Mouse (Mus musculus): ENCODE measurements around the gene Bfsp2.
A peak's percentile ranks its signal among the peaks of the same experiment; 100 is the strongest.

GRCm38 (mm10) chr9:103469516-103469915 lies 10.7 kb downstream of the Bfsp2 start:
- TF ChIP-seq CTCF (IDR thresholded peaks at IDR 0.05; ENCODE audit: borderline replicate concordance, control insufficient read depth, extremely low read depth, insufficient read depth, low read length, poor library complexity), result peak; percentile 72
- no peak for TF ChIP-seq POLR2A (IDR thresholded peaks at IDR 0.05; ENCODE audit: control insufficient read depth, extremely low read depth, insufficient read depth, low read length, poor library complexity)
